Mouse (Mus musculus) stomach, postnatal 0 days (tissue): Measurements from ENCODE around the gene Pgpep1. TPM values are rescaled to one million over a fixed set of nuclear protein-coding genes. Genes with fewer than 3 reads are reported as not detected.
A peak's percentile ranks its signal among the peaks of the same experiment; 100 is the strongest.

Experiments used
- ATAC-seq: fragments of 200-750 bp; cut with Nextera tagmentation; 2 replicates; pipeline ENCODE4 v1.8.0; 2017; ENCODE audit not compliant: low FRiP score, low TSS enrichment
- DNase-seq: peaks from one replicate; pipeline ENCODE4 v3.0.0-alpha.2; 2016; ENCODE audit warnings: low spot score
- H3K27ac ChIP-seq: fragments of 300-500 bp; sonication (generic); replicated peaks from 2 replicates; pipeline ENCODE4 v1.5.1; 2014; ENCODE audit warnings: mild to moderate bottlenecking, control low read depth
- H3K27me3 ChIP-seq: fragments of 300-500 bp; sonication (generic); 2 replicates; pipeline ENCODE4 v1.6.1; 2014; ENCODE audit warnings: low read length; ENCODE audit not compliant: control insufficient read depth, insufficient read depth
- H3K36me3 ChIP-seq: fragments of 300-500 bp; sonication (generic); 2 replicates; pipeline ENCODE4 v1.6.1; 2014; ENCODE audit warnings: low read length, mixed read lengths; ENCODE audit not compliant: control insufficient read depth, insufficient read depth
- H3K4me1 ChIP-seq: fragments of 300-500 bp; sonication (generic); replicated peaks from 2 replicates; pipeline ENCODE4 v1.6.1; 2014; ENCODE audit warnings: antibody characterized with exemption; ENCODE audit not compliant: control insufficient read depth, insufficient read depth
- H3K4me2 ChIP-seq: fragments of 300-500 bp; sonication (generic); replicated peaks from 2 replicates; pipeline ENCODE4 v1.6.1; 2014; ENCODE audit warnings: low read depth, mild to moderate bottlenecking, control low read depth, moderate library complexity
- H3K4me3 ChIP-seq: fragments of 300-500 bp; sonication (generic); 2 replicates; pipeline ENCODE4 v1.5.1; 2014; ENCODE audit warnings: low read depth, low read length, control low read depth
- H3K9ac ChIP-seq: fragments of 300-500 bp; sonication (generic); 2 replicates; pipeline ENCODE4 v1.6.1; 2014; ENCODE audit warnings: mild to moderate bottlenecking, low read length, control low read depth, mixed read lengths
- H3K9me3 ChIP-seq: fragments of 300-500 bp; sonication (generic); 2 replicates; pipeline ENCODE4 v1.6.1; 2016; ENCODE audit warnings: low read length; ENCODE audit not compliant: control insufficient read depth
- CTCF ChIP-seq: IDR thresholded peaks from 2 replicates; pipeline ENCODE4 v1.5.1; 2016; ENCODE audit warnings: antibody characterized with exemption, low read depth, mild to moderate bottlenecking, moderate library complexity
- EP300 ChIP-seq: optimal IDR thresholded peaks from 2 replicates; pipeline ENCODE3; 2016; ENCODE audit warnings: antibody characterized with exemption
- WGBS: fragments of 180-500 bp; shearing (Covaris S2); extraction: QIAGEN DNeasy Blood & Tissue Kit; methylation state at CpG from one replicate; pipeline ENCODE4 v1.1.7; 2014; 5-methylcytosine and 5-hydroxymethylcytosine counted together
- polyA plus RNA-seq: library from polyadenylated mRNA; unstranded; fragments of >200 nt; fragmentation: Nextera tagmentation; extraction: Ambion mirVana; gene quantifications from 2 replicates; pipeline ENCODE4 v1.2.1, GENCODE M21; 2015

Gene Pgpep1
- polyA plus RNA-seq, 1 experiment from 2014 or later, result 23.3 TPM

DNA sequence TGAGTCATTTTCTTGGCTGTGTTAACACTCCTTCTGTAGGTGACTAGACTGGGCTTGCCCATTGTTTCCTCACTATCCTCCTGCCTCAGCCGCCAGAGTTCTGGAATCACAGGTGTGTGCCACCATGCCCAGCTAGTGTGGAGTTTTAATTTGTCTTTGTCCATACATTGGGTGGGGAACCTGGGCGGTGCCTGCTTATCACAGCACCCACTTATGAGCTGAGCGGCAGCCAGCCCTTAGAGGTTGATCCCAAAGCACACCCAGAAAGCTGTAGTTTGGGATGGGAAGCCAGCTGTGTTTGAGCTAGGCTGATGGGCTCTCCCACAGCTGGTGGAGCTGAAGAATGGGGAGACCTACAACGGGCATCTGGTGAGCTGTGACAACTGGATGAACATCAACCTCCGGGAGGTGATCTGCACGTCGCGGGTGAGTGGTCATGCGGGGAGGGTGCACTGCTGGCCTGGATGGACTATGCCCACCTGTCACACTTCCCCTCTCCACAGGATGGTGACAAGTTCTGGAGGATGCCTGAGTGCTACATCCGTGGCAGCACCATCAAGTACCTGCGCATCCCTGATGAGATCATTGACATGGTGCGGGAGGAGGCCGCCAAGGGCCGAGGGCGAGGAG lies 17.4 kb upstream of the Pgpep1 start:
- peaks cover 7% of the 10 kb centered on the region for H3K4me1 ChIP-seq
- H3K4me2 ChIP-seq, result no peak overlapping the region
- H3K27ac ChIP-seq, result no peak overlapping the region

DNA sequence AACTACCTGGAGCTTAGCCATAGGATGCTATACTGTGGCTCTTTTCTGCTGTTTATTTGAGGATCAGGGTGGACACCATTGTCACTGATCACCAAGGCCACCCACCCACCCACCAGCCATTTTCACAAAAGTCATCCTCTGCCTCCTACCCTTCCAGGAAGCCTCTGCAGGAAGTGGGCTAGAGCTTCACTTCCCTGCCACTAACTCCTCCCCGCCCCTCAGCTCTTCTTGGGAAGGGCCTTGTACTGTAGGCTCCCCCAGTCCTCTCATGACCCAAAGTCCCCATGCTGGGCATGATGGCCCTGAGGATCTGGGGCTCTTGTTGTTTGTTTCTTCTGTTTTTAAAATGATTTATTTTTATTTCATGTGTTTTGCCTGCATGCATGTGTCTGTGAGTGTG lies 15.1 kb upstream of the Pgpep1 start:
- Histone ChIP-seq H3K36me3 (0 out of 2 replicates have a peak, but pooled peaks cover 3% of the 10 kb centered on the region), H3K4me3 (no peak overlapping the region), H3K9me3 (no peaks in the 10 kb centered on the region), H3K4me1 (peaks cover 5% of the 10 kb centered on the region; the same call in 1 of the 2 replicates), H3K27me3 (no peaks in the 10 kb centered on the region), H3K9ac (no peak overlapping the region), H3K4me2 (no peak overlapping the region), H3K27ac (peak overlapping the region; percentile 96)
- 80% methylated on average over 1 of the region's 1 CpGs for WGBS
- ATAC-seq (no peak), DNase-seq (no peak)
- TF ChIP-seq CTCF (no peak), EP300 (no peak)

More for the DNA sequence above, 17.4 kb upstream of the Pgpep1 start:
- ATAC-seq (no peak), DNase-seq (no peak)
- no peak overlapping the region for H3K4me3 ChIP-seq
- 0 out of 2 replicates have a peak, but pooled peaks cover 3% of the 10 kb centered on the region for H3K36me3 ChIP-seq
- no peak for TF ChIP-seq EP300
- no peak for TF ChIP-seq CTCF
- H3K9ac ChIP-seq, result no peak overlapping the region
- WGBS, result 91% methylated on average over 15 of the region's 15 CpGs
- no peaks in the 10 kb centered on the region for H3K27me3 ChIP-seq
- H3K9me3 ChIP-seq, result no peaks in the 10 kb centered on the region

DNA sequence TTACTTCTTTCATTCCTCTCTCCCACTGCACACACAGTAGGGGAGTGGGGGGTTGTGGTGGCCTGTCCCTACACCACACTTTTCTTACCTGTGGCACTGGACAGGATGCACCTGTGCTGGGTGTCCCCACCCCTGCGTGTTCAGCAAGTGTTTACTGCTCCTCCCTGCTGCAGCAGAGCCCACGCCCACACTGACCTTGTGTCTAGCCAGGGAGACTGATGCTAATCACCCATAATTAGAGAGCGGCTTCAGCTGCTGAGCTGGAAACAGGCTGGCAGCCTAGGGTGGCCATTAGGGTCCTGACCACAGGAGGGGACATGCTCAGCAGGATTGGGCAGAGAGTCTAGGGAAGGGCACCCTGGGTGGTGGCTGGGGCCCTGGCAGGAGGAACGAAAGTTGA lies 14.5 kb upstream of the Pgpep1 start:
- TF ChIP-seq CTCF (no peak), EP300 (no peak)
- Histone ChIP-seq H3K36me3 (0 out of 2 replicates have a peak, but pooled peaks cover 3% of the 10 kb centered on the region), H3K27me3 (no peaks in the 10 kb centered on the region), H3K4me3 (no peak overlapping the region), H3K9me3 (no peaks in the 10 kb centered on the region), H3K9ac (0 out of 2 replicates have a peak overlapping the region, but pooled peaks have one; percentile 13), H3K4me2 (no peak overlapping the region), H3K4me1 (peaks cover 5% of the 10 kb centered on the region; the same call in 1 of the 2 replicates), H3K27ac (peak overlapping the region; percentile 96)
- 60% methylated on average over 4 of the region's 4 CpGs for WGBS
- no peak for ATAC-seq
- DNase-seq, result no peak

- Histone ChIP-seq H3K4me1 (peaks cover 5% of the 10 kb centered on the region; the same call in 1 of the 2 replicates), H3K4me3 (peak overlapping the region; percentile 66; the same call in 1 of the 2 replicates), H3K36me3 (0 out of 2 replicates have a peak, but pooled peaks cover 3% of the 10 kb centered on the region), H3K9me3 (no peaks in the 10 kb centered on the region), H3K27me3 (no peaks in the 10 kb centered on the region), H3K4me2 (peak overlapping the region; percentile 59), H3K9ac (peak overlapping the region; percentile 75), H3K27ac (peak overlapping the region; percentile 96)
- DNase-seq (no peak), ATAC-seq (no peak)
- 63% methylated on average over 3 of the region's 3 CpGs for WGBS
- TF ChIP-seq EP300, result no peak
Observed at GRCm38 (mm10) chr8:70674109-70674508, 13.9 kb upstream of the Pgpep1 start.

DNA sequence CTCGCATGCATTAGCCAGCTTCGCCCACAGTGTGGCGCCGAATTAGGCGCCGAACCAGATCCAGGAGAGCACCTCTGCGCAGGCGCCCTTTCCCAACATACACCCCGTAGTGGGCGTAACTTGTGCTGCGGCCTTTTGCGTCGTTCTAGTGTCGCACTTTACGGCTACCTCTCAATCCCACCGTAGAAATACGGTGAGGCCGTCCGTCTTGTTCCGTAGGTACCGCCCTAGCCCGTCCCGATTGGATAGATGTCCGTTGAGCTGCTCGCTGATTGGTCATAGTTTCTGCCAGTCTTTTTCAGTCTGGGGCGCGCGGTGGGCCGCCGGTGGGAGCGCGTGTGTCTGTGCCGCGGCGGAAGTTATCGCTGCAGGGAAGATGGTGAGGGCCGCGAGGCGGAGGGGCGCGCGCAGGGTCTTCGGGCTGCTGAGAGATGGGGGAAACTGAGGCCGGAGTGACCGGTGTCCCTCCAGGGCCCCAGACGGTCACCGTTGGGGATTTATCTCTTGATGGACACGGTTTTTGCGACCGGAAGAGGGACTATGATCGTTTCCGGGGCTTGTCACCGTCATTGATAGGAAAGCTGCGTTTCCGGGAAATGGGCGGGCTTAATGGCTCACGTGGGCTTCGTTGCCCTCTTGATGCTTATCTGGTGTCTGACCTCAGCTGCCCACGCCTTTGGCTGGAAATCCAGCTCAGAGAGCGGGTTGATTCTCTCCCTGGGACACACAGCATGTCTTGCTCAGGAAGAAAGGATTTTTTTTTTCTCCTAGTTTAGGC lies 13.1 kb upstream of the Pgpep1 start, which contains the start of gene Lsm4:
Gene Lsm4 (plus strand): TSS at position 170 of the 778 bp plus-strand sequence.
- ATAC-seq (peak; percentile 95), DNase-seq (peak; percentile 96)
- Histone ChIP-seq H3K4me3 (peak within 1 kb of the TSS; percentile 66), H3K9me3 (no peaks in the 10 kb centered on the region), H3K27me3 (no peaks in the 10 kb centered on the region), H3K36me3 (0 out of 2 replicates have a peak, but pooled peaks cover 3% of the 10 kb centered on the region), H3K27ac (peak within 1 kb of the TSS; percentile 96), H3K4me1 (peaks cover 5% of the 10 kb centered on the region; the same call in 1 of the 2 replicates), H3K9ac (peak within 1 kb of the TSS; percentile 75), H3K4me2 (peak within 1 kb of the TSS; percentile 59)
- TF ChIP-seq CTCF, result peak; percentile 90
- TF ChIP-seq EP300, result peak; percentile 94
- WGBS, result under 1% methylated on average over 60 of the region's 60 CpGs
